Mouse (Mus musculus): ENCODE data around the gene Sypl2.
"Not testable (repeated sequence)": the region's sequence is repeated elsewhere in the genome, so short reads cannot be mapped to it uniquely, and the experiment has no call there.

Sypl2 gene

GRCm38 (mm10) chr3:108226558-108227350, at the start of gene Sypl2:
Gene Sypl2, minus strand, starts transcription at chr3:108226648.
- DNase-seq (ENCODE audit: low read depth, low spot score): no peak

DNA sequence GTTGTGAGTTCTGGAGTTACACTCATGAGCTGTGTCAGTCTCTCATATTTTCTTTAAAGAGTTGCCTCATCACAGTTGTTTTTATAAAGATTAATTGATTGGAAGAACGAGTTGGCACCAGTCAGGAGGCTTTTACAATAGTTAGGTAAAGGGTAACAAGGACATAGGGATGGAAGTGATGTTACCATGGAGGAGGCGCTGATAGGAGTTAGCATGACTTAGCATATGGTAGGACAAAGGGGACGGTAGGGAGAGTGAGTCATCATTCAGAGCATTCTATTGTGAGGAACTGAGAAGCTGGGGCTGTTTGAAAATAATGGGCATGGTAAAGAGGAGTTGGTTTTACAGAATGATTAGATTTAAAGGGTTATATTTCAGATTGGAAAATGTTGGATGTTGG, 32.9 kb upstream of the Sypl2 start:
- DNase-seq (ENCODE audit: low read depth, low spot score): no peak

GRCm38 (mm10) chr3:108257831-108258500, 31.5 kb upstream of the Sypl2 start:
- DNase-seq (ENCODE audit: low read depth, low spot score): no peak

- DNase-seq (ENCODE audit: low read depth, low spot score): peak; percentile 97
Measured at GRCm38 (mm10) chr3:108256719-108257637, 30.5 kb upstream of the Sypl2 start, which contains the start of gene Psma5. Gene Psma5, plus strand, starts transcription at chr3:108256926.

- no peak for DNase-seq (ENCODE audit: low read depth, low spot score)
Measured at GRCm38 (mm10) chr3:108246857-108247256, 20.4 kb upstream of the Sypl2 start.

DNA sequence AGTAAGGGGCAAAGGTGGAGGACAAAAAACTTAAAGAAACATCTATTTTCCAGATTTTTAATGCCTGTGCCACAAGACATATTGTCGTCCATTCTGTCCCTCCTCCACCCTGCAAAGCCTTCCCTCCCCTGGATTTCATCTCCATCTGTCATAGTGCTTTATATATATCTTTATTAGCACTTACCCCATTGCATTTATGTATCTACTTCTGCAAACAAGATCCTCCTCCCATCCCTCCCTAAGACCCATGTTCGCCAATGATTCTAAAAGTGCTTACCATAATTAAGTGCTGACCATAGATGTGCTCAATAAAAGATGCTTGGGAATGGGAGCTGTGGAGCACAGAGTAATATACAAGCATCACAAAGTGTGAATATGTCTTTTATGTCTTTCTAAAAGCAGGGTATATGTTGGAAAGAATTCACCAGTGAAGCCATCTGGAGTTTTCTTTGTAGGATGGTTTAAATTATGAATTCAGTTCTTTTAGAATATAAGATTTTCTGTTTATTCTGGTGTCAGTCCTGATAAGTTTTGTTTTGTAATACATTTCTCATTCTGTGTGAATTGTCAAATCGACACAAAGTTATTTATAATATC, 14.9 kb upstream of the Sypl2 start:
- DNase-seq (ENCODE audit: low read depth, low spot score): no peak

- not testable (repeated sequence) for DNase-seq (ENCODE audit: low read depth, low spot score)
Measured at GRCm38 (mm10) chr3:108237474-108238102, 11.1 kb upstream of the Sypl2 start.

DNA sequence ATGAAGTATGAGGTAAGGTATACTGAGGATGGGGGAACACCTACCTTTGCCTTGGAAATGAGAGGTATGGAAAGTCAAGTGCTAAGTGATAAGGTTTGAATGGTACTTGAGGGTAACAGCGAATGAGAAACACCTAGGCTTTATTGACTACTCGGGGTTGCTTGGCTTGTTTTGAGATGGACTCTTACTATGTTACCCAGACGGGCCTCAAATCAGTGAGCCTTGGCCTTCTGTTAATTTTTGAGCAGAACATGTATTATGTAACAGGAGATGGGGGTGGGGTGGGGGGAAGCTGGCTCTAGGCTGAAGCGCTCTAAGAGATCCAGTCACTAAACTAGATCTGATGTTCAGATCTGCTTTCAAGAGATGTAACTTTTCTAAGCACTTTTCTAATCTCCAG, 5.2 kb upstream of the Sypl2 start:
- DNase-seq (ENCODE audit: low read depth, low spot score): no peak

DNA sequence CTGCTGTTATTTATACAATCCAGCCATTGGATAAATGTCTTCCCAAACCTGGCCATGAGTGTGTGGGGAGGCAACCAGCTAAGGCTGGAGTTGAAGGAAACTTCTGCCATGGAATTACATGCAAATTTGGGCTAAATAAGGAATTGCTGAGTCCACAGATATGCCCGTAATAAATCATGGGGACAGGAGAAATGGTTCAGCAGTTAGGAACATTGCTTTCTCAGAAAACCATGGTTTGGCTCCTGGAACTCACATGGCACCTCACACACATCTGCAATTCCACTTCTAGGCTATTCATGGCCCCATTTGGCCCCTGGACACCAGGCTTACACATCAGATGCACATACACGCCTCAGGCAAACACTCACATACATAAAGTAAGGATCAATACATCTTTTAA, 1.1 kb upstream of the Sypl2 start:
- no peak for DNase-seq (ENCODE audit: low read depth, low spot score)

DNA sequence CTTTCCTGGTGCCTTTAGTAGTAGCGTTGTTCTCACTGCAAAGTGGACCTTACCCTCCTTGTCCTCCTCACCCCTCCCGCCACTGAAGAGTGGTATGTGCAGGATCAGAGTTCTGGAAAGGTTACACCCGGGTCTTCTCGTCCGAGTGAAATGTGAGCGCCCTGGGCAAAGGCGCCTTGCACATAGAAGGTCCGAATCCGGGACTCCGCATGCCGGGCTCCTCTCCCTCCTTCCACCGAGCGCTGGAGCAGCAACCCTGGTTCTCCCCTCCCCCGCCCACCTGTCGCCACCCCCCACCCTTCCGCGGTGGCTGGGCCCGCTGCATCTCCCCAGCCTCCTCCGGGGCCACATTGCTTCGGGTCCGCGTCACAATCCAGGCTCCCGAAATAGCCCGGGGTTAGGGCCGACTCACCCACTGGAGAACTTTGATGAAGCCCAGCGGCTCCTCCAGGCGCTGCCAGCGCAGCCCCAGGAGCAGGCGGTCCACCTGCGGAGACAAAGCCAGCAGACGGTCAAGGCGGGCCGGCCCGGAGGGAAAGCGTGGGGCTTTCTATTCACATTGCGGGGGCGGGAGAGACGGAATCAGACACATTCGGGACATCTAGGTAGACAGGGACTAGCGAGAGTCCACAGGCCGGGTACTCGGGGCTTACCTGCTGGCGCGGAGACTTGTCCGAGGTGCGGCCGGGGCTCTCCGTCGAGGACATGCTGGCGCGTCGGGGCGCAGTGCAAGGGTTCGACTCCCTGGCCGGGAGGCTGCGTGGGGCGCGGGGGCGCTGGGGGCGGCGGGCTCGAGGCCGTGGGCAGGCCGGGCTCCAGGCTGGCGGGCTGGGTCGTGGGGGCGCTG, 514 bp downstream of the Sypl2 start:
- DNase-seq (ENCODE audit: low read depth, low spot score): no peak

- no peak for DNase-seq (ENCODE audit: low read depth, low spot score)
Measured at GRCm38 (mm10) chr3:108220661-108221060, 5.8 kb downstream of the Sypl2 start.

DNA sequence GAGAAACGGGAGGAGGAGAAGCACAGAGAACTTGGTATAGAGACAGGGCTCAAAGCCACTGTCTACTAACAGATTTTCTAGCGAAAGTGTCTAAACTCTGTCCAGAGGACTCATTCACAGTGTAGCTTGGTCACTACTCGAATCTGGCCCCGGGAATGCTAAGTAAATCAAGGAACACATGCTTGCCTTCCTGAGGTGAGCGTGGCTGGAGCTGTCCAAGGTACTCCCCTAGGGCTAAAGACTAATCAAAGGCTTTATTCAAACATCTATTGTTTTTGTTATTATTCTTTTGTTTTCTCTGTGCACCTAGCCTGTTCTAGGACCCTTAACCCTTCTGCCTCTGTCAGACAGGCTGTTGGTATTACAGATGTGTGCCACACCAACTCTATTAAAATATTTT, 11.7 kb downstream of the Sypl2 start:
- DNase-seq (ENCODE audit: low read depth, low spot score): no peak

DNA sequence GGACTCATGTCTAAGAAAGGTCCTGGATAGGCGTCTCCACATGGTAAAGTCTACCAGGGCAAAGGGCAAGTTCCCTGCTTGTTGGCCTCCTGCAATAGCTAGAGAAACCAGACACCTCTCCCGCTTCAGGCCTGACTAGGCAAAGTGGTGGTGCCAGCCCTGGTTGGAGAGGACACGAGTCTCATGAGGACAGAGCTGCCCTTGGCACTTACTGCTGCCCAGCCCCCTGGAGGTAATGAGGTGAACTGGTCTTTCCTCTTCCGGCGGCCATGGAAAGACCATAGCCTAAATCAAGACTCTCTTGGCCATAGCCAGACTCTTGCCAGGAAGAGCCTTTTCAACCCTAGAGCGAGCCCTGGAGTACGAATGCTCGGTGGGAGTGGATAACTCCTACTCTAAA, 14.0 kb downstream of the Sypl2 start:
- no peak for DNase-seq (ENCODE audit: low read depth, low spot score)

GRCm38 (mm10) chr3:108211845-108212244, 14.6 kb downstream of the Sypl2 start:
- no peak for DNase-seq (ENCODE audit: low read depth, low spot score)

DNA sequence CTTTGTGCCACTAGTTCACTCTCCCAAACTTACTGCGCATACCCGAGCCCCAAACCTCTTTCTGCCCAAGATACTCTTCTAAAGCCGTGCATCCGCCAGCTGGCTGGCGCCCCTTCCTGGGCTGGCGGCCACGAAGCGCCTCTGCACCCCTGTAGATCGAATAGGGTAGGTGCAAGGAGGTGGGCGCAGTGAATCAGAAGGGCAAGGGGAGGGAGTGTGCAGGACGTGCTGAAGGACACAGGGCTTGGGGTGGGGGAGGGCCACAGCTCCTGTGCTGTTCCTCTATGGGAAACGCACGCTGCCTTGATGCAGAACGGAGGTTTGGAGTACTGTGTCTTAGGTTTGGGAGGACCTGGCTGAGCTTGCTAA, 15.7 kb downstream of the Sypl2 start, which contains the start of gene Atxn7l2:
Gene Atxn7l2, minus strand, starts transcription at position 164 of the 369 bp plus-strand sequence.
- peak; percentile 53 for DNase-seq (ENCODE audit: low read depth, low spot score)

- DNase-seq (ENCODE audit: low read depth, low spot score): peak; percentile 95
Measured at GRCm38 (mm10) chr3:108209946-108210770, 16.3 kb downstream of the Sypl2 start.

DNA sequence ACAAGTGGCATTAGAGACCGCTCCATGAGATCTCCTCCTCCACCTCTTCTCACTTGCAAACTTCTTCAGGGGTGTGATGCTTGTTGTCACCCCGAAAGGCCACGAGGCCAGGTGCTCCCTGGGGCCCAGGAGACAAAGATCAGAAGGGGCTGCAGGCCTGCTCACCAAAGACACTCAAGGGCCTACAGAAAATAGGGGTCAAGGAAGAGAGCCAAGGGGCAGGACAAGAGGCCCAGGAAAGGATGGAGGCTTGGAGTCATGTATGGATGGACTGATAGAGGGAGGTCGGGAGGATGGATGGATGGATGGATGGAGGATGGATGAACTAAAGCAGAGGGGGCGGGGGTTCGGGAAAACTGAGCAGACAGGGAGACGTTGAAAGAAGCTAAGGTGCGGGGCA, 16.9 kb downstream of the Sypl2 start:
- no peak for DNase-seq (ENCODE audit: low read depth, low spot score)

GRCm38 (mm10) chr3:108209001-108209400, 17.4 kb downstream of the Sypl2 start:
- no peak for DNase-seq (ENCODE audit: low read depth, low spot score)

DNA sequence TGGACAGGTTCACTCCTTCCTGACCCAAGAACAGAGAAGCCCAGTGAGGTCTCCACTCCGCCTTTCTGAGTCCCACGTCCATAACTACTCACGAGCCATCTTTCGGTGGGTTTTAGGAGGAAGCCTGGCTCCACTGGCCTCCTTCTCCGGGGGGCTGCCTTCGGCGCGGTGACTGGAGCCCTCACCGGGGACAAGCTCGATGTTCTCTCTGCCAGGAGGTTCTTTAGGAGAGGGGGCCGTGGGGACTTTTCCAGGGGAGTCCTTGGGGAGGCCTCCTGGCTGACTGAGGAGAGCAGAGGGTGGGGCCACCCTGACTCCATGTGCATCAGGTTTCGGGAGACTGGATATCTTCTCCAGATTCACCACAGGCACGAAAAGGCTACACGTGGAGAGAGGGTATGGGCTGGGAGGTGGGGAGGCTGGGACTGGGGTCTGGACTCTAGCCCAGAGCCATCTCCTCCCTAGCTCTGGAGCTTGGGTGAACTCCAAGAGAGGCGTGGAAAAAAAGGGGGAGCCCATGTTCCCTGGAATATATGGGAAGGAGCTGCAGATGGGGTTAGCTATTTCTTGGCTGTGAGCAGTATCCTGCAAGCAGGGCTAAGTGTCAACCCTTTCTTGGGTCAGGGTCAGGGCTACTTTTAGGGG, 19.6 kb downstream of the Sypl2 start:
- DNase-seq (ENCODE audit: low read depth, low spot score): no peak
